Mouse (Mus musculus): ENCODE measurements at regions not wholly inside any gene's neighbourhood (a gene's known extent, or its start where the extent isn't known, plus 50 kb on each side); places are given as distances from the start of the nearest gene placed in this dataset.

GRCm38 (mm10) chr15:40223272-40223671 lies 89.1 kb downstream of the 9330182O14Rik start:
- DNase-seq (ENCODE audit: low spot score in 2 of 2) = no peak

- DNase-seq (ENCODE audit: low spot score in 2 of 2) = no peak
Measured at GRCm38 (mm10) chr15:40241764-40242163, 107.6 kb downstream of the 9330182O14Rik start.

- no peak for DNase-seq (ENCODE audit: low spot score in 2 of 2)
Measured at GRCm38 (mm10) chr15:40248966-40249365, 114.8 kb downstream of the 9330182O14Rik start.

GRCm38 (mm10) chr15:40259433-40259832 lies 125.3 kb downstream of the 9330182O14Rik start:
- no peak for DNase-seq (ENCODE audit: low spot score in 2 of 2)

GRCm38 (mm10) chr15:40279021-40279420 lies 144.9 kb downstream of the 9330182O14Rik start:
- DNase-seq (ENCODE audit: low spot score in 2 of 2) = no peak

GRCm38 (mm10) chr15:40280551-40280950 lies 146.4 kb downstream of the 9330182O14Rik start:
- no peak for DNase-seq (ENCODE audit: low spot score in 2 of 2)

GRCm38 (mm10) chr15:40281078-40281720 lies 147.0 kb downstream of the 9330182O14Rik start:
- no peak for DNase-seq (ENCODE audit: low spot score in 2 of 2)

- DNase-seq (ENCODE audit: low spot score in 2 of 2) = no peak
Measured at GRCm38 (mm10) chr15:40291602-40292001, 157.4 kb downstream of the 9330182O14Rik start.

- DNase-seq (ENCODE audit: low spot score in 2 of 2) = no peak
Measured at GRCm38 (mm10) chr15:40312226-40312625, 178.1 kb downstream of the 9330182O14Rik start.

GRCm38 (mm10) chr15:40339746-40340145 lies 205.6 kb downstream of the 9330182O14Rik start:
- DNase-seq (ENCODE audit: low spot score in 2 of 2) = no peak

GRCm38 (mm10) chr15:40340269-40340668 lies 206.1 kb downstream of the 9330182O14Rik start:
- no peak for DNase-seq (ENCODE audit: low spot score in 2 of 2)

- no peak for DNase-seq (ENCODE audit: low spot score in 2 of 2)
Measured at GRCm38 (mm10) chr15:40351473-40351872, 217.3 kb downstream of the 9330182O14Rik start.

- no peak for DNase-seq (ENCODE audit: low spot score in 2 of 2)
Measured at GRCm38 (mm10) chr15:40354802-40355487, 220.8 kb downstream of the 9330182O14Rik start.

- DNase-seq (ENCODE audit: low spot score in 2 of 2) = no peak
Measured at GRCm38 (mm10) chr15:40356096-40356495, 221.9 kb downstream of the 9330182O14Rik start.

- DNase-seq (ENCODE audit: low spot score in 2 of 2) = no peak
Measured at GRCm38 (mm10) chr15:40358341-40358740, 224.2 kb downstream of the 9330182O14Rik start.

GRCm38 (mm10) chr15:40361849-40362533 lies 227.8 kb downstream of the 9330182O14Rik start:
- DNase-seq (ENCODE audit: low spot score in 2 of 2) = no peak

- no peak for DNase-seq (ENCODE audit: low spot score in 2 of 2)
Measured at GRCm38 (mm10) chr15:40364221-40364621, 230.1 kb downstream of the 9330182O14Rik start.

GRCm38 (mm10) chr15:40365613-40366012 lies 231.4 kb downstream of the 9330182O14Rik start:
- no peak for DNase-seq (ENCODE audit: low spot score in 2 of 2)

GRCm38 (mm10) chr15:40367026-40367425 lies 232.9 kb downstream of the 9330182O14Rik start:
- no peak for DNase-seq (ENCODE audit: low spot score in 2 of 2)

GRCm38 (mm10) chr15:40368746-40369145 lies 234.6 kb downstream of the 9330182O14Rik start:
- DNase-seq (ENCODE audit: low spot score in 2 of 2) = no peak

- DNase-seq (ENCODE audit: low spot score in 2 of 2) = no peak
Measured at GRCm38 (mm10) chr15:40371486-40371885, 237.3 kb downstream of the 9330182O14Rik start.

- no peak for DNase-seq (ENCODE audit: low spot score in 2 of 2)
Measured at GRCm38 (mm10) chr15:40386526-40386925, 252.4 kb downstream of the 9330182O14Rik start.

- DNase-seq (ENCODE audit: low spot score in 2 of 2) = no peak
Measured at GRCm38 (mm10) chr15:40387746-40388145, 253.6 kb downstream of the 9330182O14Rik start.
